Mouse (Mus musculus): ENCODE measurements around the gene Tysnd1.

Tysnd1 gene

DNA sequence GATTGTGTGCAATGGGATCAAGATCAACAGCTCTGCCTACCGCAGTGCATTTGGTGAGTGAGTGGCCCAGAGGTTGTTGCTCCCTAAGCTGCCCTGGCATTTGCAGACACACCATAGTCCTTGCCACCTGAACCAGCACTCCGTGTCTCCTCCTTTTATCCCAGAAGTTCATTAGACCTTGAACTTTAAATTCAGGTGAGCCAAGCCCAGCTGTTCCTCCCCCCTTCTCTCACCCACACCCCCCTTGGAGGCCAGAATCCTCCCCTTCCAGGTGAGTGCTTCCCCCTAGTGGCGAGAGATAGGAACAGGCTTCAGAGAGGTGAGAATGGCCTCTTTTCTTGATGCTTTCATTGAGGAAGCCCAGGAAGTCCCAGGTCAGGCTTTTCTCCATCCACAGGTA lies 39.1 kb downstream of the Tysnd1 start:
- no peak for DNase-seq (ENCODE audit: low read depth in 1 of 2, low spot score in 2 of 2)

DNA sequence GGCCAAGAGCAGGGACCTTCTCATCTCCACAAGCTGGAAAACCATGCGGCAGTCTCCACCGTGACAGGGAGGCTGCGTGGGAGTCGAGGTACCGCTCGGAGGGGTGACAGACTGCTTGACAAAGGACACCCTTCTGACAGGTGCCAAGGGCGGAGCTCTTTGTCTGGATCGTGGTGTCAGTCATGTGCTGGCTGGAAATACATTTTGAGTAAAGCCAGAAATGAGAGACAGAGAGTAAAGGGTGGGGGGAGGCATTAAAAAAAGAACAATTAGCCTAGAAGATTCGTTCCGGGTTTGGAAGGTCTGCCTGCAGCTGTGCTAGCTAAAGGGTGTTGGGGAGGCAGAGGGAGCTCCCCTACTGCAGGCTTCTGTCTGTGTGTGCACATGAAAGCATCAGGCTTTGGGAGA lies 41.4 kb downstream of the Tysnd1 start:
- no peak for DNase-seq (ENCODE audit: low read depth in 1 of 2, low spot score in 2 of 2)

- DNase-seq (ENCODE audit: low read depth in 1 of 2, low spot score in 2 of 2), result no peak
Measured at GRCm38 (mm10) chr10:61737537-61737936, 42.2 kb downstream of the Tysnd1 start.

DNA sequence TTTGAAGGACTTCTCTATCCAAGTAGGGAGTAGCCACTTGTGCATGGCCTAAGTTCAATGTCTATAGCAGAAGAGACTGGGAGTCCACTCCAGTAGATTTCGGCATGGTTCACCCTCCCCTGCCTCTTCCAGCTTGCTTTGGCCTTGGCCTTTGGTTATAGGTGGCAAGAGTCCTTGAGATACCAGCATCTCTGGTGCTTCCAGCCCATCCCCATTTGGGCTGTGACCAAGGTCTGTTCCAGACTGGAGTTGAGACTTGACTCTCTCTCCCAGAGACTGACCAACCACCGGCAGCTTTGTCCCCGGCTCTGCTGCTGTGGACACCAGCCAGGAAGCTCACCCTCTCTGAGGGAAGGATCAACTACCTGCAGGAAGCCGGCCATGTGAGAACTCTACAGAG lies 42.8 kb downstream of the Tysnd1 start:
- DNase-seq (ENCODE audit: low read depth in 1 of 2, low spot score in 2 of 2), result no peak

DNA sequence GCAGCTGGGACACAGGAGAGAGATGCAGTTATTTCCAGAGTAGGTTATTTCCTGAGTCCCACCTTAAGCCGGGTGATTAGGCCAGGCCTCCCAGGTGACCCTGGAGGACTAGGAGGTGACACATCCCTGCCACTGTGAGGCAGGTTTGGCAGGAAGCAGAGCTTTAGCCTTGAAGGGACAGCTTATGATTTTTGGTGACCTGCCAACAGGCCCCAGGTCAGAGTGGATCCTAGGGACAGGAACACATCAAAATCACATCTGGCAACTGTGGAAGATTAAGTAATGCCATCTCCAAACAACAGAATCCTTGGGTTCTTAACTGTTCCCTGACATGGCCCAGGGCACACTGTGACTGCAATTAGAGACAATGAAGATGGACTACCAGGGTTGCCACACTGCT lies 46.0 kb downstream of the Tysnd1 start:
- DNase-seq (ENCODE audit: low read depth in 1 of 2, low spot score in 2 of 2), result no peak

GRCm38 (mm10) chr10:61741873-61742272 lies 46.6 kb downstream of the Tysnd1 start:
- DNase-seq (ENCODE audit: low read depth in 1 of 2, low spot score in 2 of 2), result no peak

DNA sequence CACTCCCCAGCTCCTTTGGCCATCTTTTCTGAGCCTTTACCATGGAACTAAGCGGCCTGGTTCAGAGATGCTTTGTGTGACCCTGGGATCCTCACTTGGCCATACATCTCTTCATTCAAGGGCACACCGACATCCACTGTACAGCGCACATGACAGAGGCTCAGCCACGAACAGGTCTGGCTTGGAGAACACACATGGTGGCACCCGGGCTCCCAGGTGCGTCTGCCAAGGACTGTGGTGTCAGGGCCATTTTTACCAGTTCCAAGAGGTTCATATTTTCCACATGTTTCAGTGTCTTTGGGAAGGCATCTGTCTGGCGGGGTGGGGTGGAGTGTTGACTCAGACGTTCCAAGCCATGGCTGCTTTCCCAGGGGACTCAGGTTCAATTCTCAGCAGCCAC lies 47.0 kb downstream of the Tysnd1 start:
- no peak for DNase-seq (ENCODE audit: low read depth in 1 of 2, low spot score in 2 of 2)

- DNase-seq (ENCODE audit: low read depth in 1 of 2, low spot score in 2 of 2), result no peak
Measured at GRCm38 (mm10) chr10:61745133-61745532, 49.8 kb downstream of the Tysnd1 start.

GRCm38 (mm10) chr10:61747302-61747701 lies 52.0 kb downstream of the Tysnd1 start:
- no peak for DNase-seq (ENCODE audit: low read depth in 1 of 2, low spot score in 2 of 2)

DNA sequence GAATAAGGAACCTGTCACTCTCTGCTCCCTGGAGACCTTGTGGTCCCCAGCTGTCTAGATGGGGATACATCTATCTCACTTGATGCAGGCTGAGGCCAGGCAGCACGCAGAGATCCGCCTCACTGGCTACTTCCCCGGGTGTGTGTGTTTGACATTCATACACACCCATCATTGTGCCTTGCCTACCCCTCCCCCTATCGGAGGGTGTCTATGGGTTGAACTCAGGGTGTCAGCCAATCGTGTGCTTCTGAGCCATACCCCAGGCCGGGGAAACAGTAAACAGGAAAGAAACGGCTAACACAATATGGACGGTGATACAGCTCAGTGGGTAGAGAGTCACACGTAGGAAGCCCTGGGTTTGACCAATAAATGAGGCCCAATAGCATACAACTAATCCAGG lies 54.7 kb downstream of the Tysnd1 start:
- no peak for DNase-seq (ENCODE audit: low read depth in 1 of 2, low spot score in 2 of 2)

DNA sequence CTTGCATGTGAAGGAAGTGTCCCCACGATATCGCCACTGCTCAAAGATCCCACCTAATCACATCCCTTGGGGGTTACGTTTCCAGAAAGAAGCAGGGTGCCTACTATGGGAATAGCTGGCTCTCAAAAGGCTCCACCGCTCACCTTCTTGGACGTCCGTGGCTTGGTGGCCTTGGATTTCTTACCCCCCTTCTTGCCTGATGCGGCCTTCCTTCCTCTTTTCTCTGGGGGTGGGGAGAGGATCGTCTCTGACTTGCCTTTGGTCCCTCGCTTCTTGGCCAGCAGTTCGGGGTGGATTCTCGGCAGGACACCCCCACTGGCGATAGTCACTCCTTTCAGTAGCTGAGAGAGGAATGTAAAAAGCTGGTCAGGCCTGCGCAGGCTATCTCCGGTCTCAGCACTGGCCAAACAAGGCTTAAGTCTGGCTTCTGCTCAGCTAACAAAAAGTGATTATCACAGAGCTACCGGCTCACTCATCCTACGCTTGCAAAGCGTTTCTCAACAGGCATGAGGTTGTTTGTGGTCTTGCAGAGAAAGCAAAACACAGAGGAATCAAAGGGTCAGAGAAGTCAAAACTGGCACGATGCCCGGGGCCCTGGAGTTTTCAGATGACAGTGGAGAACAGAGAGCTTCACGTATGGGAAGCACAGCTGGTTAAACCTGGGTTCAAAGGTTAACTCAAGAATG lies 56.4 kb downstream of the Tysnd1 start:
- no peak for DNase-seq (ENCODE audit: low read depth in 1 of 2, low spot score in 2 of 2)
